Mouse (Mus musculus) olfactory bulb, adult 2 months (tissue): ENCODE results near the gene Prim2.

Experiments
- CTCF ChIP-seq: fragments of 200-500 bp; IDR thresholded peaks from 2 replicates; pipeline ENCODE4 v1.5.1; 2012; ENCODE audit warnings: low read depth, mild to moderate bottlenecking, low read length, moderate library complexity; ENCODE audit not compliant: insufficient read depth
- POLR2A ChIP-seq: fragments of 200-500 bp; IDR thresholded peaks from 2 replicates; pipeline ENCODE4 v1.6.1; 2012; ENCODE audit warnings: mild to moderate bottlenecking, low read depth, low read length, moderate library complexity; ENCODE audit not compliant: insufficient read depth

GRCm38 (mm10) chr1:33555626-33556025 is 114.0 kb downstream of the Prim2 start:
- TF ChIP-seq CTCF (no peak), POLR2A (no peak)
